Mouse (Mus musculus) hindbrain, embryonic 11.5 days (tissue): Measurements from ENCODE around the gene Syt6. TPM values are rescaled to one million over a fixed set of nuclear protein-coding genes. Genes with fewer than 3 reads are reported as not detected.

Source experiments
- ATAC-seq: fragments of 200-750 bp; cut with Nextera tagmentation; 2 replicates; pipeline ENCODE4 v1.8.0; 2017; ENCODE audit warnings: mild to moderate bottlenecking, moderate TSS enrichment, moderate library complexity; ENCODE audit not compliant: low FRiP score
- DNase-seq: peaks from one replicate; pipeline ENCODE4 v3.0.0-alpha.2; 2015; ENCODE audit warnings: low spot score
- H3K27ac ChIP-seq: fragments of 300-500 bp; sonication (generic); 2 replicates; pipeline ENCODE4 v1.5.1; 2014; ENCODE audit warnings: mild to moderate bottlenecking, low read depth, low read length
- H3K27me3 ChIP-seq: fragments of 300-500 bp; sonication (generic); 2 replicates; pipeline ENCODE4 v1.6.1; 2014; ENCODE audit warnings: mild to moderate bottlenecking, low read length, moderate library complexity, mixed read lengths; ENCODE audit not compliant: control insufficient read depth, insufficient read depth
- H3K36me3 ChIP-seq: fragments of 300-500 bp; sonication (generic); 2 replicates; pipeline ENCODE4 v1.6.1; 2014; ENCODE audit warnings: mild to moderate bottlenecking, low read length, moderate library complexity, mixed read lengths; ENCODE audit not compliant: control insufficient read depth, insufficient read depth
- H3K4me1 ChIP-seq: fragments of 300-500 bp; sonication (generic); replicated peaks from 2 replicates; pipeline ENCODE4 v1.6.1; 2014; ENCODE audit warnings: low read length, mixed read lengths; ENCODE audit not compliant: control insufficient read depth, insufficient read depth
- H3K4me2 ChIP-seq: fragments of 300-500 bp; sonication (generic); replicated peaks from 2 replicates; pipeline ENCODE4 v1.6.1; 2014; ENCODE audit warnings: mild to moderate bottlenecking, low read depth, low read length
- H3K4me3 ChIP-seq: fragments of 300-500 bp; sonication (generic); 2 replicates; pipeline ENCODE4 v1.5.1; 2014; ENCODE audit warnings: low read depth, low read length
- H3K9ac ChIP-seq: fragments of 300-500 bp; sonication (generic); 2 replicates; pipeline ENCODE4 v1.6.1; 2014; ENCODE audit warnings: low read depth, low read length
- H3K9me3 ChIP-seq: fragments of 300-500 bp; sonication (generic); 2 replicates; pipeline ENCODE4 v1.6.1; 2016; ENCODE audit warnings: low read length; ENCODE audit not compliant: control insufficient read depth
- WGBS: fragments of 180-500 bp; shearing (Covaris S2); extraction: QIAGEN DNeasy Blood & Tissue Kit; methylation state at CpG from one replicate; pipeline ENCODE4 v1.1.7; 2014; 5-methylcytosine and 5-hydroxymethylcytosine counted together
- polyA plus RNA-seq: library from polyadenylated mRNA; unstranded; fragments of >200 nt; fragmentation: Nextera tagmentation; extraction: Ambion mirVana; gene quantifications from 2 replicates; pipeline ENCODE4 v1.2.1, GENCODE M21; 2014

The Syt6 gene
- polyA plus RNA-seq, 1 experiment from 2014 or later, result 2.7 TPM

DNA sequence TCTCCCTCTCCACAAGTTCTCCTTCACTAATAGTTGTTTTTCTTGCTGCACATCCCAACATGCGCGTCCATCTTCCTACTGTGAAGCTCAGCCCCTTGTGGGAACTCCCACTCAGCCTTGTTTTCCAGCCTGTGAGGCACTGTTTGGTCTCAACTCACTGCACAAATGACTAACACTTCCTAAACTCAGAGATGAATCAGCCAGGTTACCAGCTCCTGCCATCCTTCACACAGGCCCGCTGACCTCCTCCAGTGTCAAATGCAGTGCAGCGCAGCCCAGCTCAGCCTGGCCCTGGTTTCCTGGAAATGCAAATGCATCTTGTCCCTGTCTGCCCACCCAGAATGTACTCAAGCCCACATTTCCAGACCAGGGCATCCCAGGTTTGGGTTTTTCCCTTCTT, 107.4 kb downstream of the Syt6 start:
- ATAC-seq, result no peak
- peaks cover 2% of the 10 kb centered on the region; the same call in 1 of the 2 replicates for H3K4me1 ChIP-seq
- H3K27ac ChIP-seq, result no peak overlapping the region
- no peak overlapping the region for H3K4me3 ChIP-seq
- DNase-seq, result no peak
- no peak overlapping the region for H3K4me2 ChIP-seq
- no peaks in the 10 kb centered on the region for H3K27me3 ChIP-seq
- no peaks in the 10 kb centered on the region for H3K9me3 ChIP-seq
- WGBS, result 41% methylated on average over 4 of the region's 4 CpGs
- no peak overlapping the region for H3K9ac ChIP-seq
- H3K36me3 ChIP-seq, result no peaks in the 10 kb centered on the region

DNA sequence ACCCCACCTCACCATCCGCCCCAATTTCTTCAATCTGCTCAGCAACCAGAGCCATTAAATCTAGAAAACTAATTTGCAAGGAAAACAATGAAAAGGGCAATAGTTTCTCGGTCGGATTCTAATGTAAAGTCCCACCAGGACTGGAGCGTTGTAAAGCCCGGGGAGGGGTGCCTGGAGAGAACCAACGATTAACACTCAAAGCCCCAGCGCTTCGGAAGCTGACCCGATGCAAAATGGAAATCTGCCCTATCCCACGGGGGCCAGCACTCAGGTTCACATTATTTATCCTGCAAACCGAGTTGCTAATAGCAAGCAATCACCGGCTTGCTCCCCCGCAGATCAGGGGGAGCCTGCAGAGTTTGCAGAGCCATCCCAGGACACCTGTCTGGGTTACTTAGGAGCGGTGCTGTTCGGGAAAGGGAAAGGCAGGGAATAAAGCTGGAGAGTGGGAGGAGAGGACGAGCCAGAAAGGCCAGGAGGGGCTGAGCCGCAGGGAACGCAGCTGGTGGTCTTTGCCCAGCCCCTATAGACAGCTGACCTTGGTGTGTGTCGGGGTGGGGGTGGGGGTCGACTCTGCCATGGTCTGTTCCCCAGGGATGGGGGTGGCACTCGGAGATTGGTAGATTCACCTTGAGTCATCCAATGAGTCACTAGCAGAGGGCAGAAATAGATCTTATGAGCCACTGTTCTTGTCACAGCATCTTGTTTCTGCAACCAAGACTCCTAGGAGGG, 108.4 kb downstream of the Syt6 start:
- WGBS, result 4% methylated on average over 21 of the region's 21 CpGs
- H3K9ac ChIP-seq, result peak overlapping the region; percentile 7; the same call in 1 of the 2 replicates
- peak overlapping the region; percentile 31 for H3K4me2 ChIP-seq
- H3K9me3 ChIP-seq, result no peaks in the 10 kb centered on the region
- H3K27me3 ChIP-seq, result no peaks in the 10 kb centered on the region
- H3K4me3 ChIP-seq, result no peak overlapping the region
- no peak overlapping the region for H3K27ac ChIP-seq
- peaks cover 2% of the 10 kb centered on the region; the same call in 1 of the 2 replicates for H3K4me1 ChIP-seq
- no peaks in the 10 kb centered on the region for H3K36me3 ChIP-seq
- DNase-seq (peak; percentile 30), ATAC-seq (no peak)

DNA sequence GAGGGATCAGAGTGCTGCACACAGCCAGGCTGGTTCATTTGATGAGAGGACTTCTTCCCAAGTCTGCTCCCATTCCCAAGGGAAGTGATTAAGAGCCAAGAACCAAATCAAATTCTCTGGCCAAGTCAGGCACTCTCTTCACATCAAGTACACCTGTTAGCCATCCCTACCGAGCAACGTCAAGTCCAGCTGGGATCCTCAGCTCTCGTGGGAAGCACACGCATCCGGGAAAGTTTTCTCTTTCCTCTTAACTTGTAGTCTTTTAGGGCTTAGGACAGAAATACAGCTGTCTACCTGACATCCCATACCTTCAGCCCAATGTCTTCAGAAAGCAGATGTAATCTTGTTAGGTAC, 108.9 kb downstream of the Syt6 start:
- DNase-seq, result no peak
- 40% methylated on average over 5 of the region's 5 CpGs for WGBS
- no peak for ATAC-seq
- Histone ChIP-seq H3K9me3 (no peaks in the 10 kb centered on the region), H3K27me3 (no peaks in the 10 kb centered on the region), H3K4me3 (no peak overlapping the region), H3K9ac (no peak overlapping the region), H3K36me3 (no peaks in the 10 kb centered on the region), H3K27ac (no peak overlapping the region), H3K4me1 (peaks cover 2% of the 10 kb centered on the region; the same call in 1 of the 2 replicates), H3K4me2 (no peak overlapping the region)

DNA sequence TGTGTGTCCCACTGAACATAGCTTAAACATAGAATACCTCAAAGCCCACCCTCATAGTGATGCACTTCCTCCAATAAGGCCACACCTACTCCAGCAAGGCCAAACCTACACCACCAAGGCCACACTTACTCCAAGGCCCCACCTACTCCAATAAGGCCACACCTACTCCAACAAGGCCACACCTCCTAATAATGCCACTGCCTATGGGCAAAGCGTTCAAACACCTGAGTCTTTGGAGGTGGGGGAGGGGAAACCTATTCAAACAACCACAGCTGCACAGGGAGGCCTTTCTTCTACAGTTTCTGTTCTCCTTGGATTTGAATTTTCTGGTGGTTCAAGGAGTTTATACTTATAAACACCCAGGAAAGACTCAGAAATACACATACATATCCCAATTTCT, 114.0 kb downstream of the Syt6 start:
- no peak overlapping the region for H3K4me2 ChIP-seq
- ATAC-seq, result no peak
- no peak overlapping the region for H3K9ac ChIP-seq
- no peak overlapping the region for H3K4me3 ChIP-seq
- H3K27me3 ChIP-seq, result no peaks in the 10 kb centered on the region
- H3K9me3 ChIP-seq, result no peaks in the 10 kb centered on the region
- DNase-seq, result no peak
- H3K27ac ChIP-seq, result no peak overlapping the region
- no peaks in the 10 kb centered on the region for H3K4me1 ChIP-seq
- H3K36me3 ChIP-seq, result no peaks in the 10 kb centered on the region
- 76% methylated on average over 1 of the region's 1 CpGs for WGBS

DNA sequence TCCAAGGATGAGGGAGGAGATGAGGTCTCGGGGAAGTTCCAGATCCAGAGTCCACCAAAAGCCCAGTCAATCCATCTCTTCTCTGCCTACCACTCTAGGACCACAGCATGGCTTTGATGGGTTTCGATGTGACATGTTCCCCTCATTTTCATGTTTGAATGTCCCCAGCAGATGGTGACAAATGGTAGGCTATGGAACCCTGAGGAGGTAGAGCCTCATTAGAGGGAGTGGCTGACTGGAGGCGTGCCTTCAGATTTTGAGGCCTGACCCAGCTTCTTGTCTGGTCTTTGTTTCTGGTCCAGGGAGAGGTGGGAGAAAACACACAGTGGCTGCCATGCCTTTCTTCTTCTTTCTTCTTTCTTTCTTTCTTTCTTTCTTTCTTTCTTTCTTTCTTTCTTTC, 115.5 kb downstream of the Syt6 start:
- 72% methylated on average over 3 of the region's 3 CpGs for WGBS
- H3K27me3 ChIP-seq, result no peaks in the 10 kb centered on the region
- no peak for ATAC-seq

More for the DNA sequence above, 115.5 kb downstream of the Syt6 start:
- no peak overlapping the region for H3K4me2 ChIP-seq
- no peaks in the 10 kb centered on the region for H3K9me3 ChIP-seq
- H3K36me3 ChIP-seq, result no peaks in the 10 kb centered on the region
- no peaks in the 10 kb centered on the region for H3K4me1 ChIP-seq
- H3K27ac ChIP-seq, result no peak overlapping the region
- DNase-seq, result no peak
- no peak overlapping the region for H3K4me3 ChIP-seq
- no peak overlapping the region for H3K9ac ChIP-seq

Other genes starting within 250 kb of the Syt6 start
- gene Atg4a-ps, start 70.8 kb downstream of the Syt6 start, polyA plus RNA-seq, result 0.22 TPM in 1 of 2 replicates, not detected in the other
- 12.4 and 13.3 TPM in 2 replicates for gene Olfml3, start 162.8 kb downstream of the Syt6 start, polyA plus RNA-seq
- not detected in 2 replicates for gene Gm10964, start 164.1 kb downstream of the Syt6 start, polyA plus RNA-seq
- gene Hipk1, start 216.3 kb downstream of the Syt6 start, polyA plus RNA-seq, result 14.9 and 17.4 TPM in 2 replicates
- 31.4 and 40.3 TPM in 2 replicates for gene Dclre1b, start 234.2 kb downstream of the Syt6 start, polyA plus RNA-seq
- gene Ap4b1, start 234.3 kb downstream of the Syt6 start, polyA plus RNA-seq, result 24.7 and 25.2 TPM in 2 replicates
- 0.14 and 0.37 TPM in 2 replicates for gene Gm43064, start 234.3 kb downstream of the Syt6 start, polyA plus RNA-seq